Mouse (Mus musculus) megakaryocyte, embryonic 14.5 days (primary cell): ENCODE data around the gene Rad51b.

Experiments
- FLI1 ChIP-seq: IDR thresholded peaks from 2 replicates; pipeline ENCODE4 v1.6.1; 2012; ENCODE audit warnings: low read length, inconsistent platforms, mixed read lengths
- GATA1 ChIP-seq: IDR thresholded peaks from 3 replicates; pipeline ENCODE4 v1.6.1; 2012; ENCODE audit warnings: mixed read lengths, low read length, inconsistent platforms, borderline replicate concordance

- TF ChIP-seq GATA1 = no peak
- no peak for TF ChIP-seq FLI1
Observed at GRCm38 (mm10) chr12:79492613-79493012, 195.5 kb downstream of the Rad51b start.
